Mouse (Mus musculus) MEL-GATA-1-ER (cell line): Measurements from ENCODE around the gene Mcoln1.

Experiments
- DNase-seq: peaks from one replicate; pipeline ENCODE4 v3.0.0-alpha.2; 2012; ENCODE audit warnings: low read depth; ENCODE audit errors: extremely low read depth

Mcoln1 gene

DNA sequence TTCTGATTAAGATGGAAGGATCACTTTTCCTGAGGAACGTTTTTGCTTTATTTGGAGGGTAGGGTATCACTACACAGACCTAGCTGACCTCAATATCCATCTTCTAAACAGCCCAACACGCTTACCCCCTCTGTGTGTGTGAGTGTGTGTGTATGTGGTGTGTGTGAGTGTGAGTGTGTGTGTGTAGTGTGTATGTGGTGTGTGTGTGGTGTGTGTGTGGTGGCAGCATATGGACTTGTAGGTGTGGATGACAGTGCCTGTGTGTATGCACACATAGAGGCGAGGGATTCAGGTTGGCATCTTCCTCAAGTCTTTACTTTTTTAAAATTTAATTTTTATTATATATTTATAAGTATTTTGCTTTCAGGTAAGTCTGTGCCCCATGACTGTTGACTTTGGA lies 1.7 kb upstream of the Mcoln1 start:
- no peak for DNase-seq

GRCm38 (mm10) chr8:3499751-3500150 lies 506 bp upstream of the Mcoln1 start:
- DNase-seq: no peak

GRCm38 (mm10) chr8:3502217-3502616 lies 2.0 kb downstream of the Mcoln1 start:
- no peak for DNase-seq

GRCm38 (mm10) chr8:3507979-3508754 lies 7.9 kb downstream of the Mcoln1 start:
- no peak for DNase-seq

GRCm38 (mm10) chr8:3514681-3515247 lies 14.5 kb downstream of the Mcoln1 start:
- DNase-seq: no peak

- peak; percentile 62 for DNase-seq
These were observed 15.0 kb downstream of the Mcoln1 start, which contains the start of gene Pnpla6 for GRCm38 (mm10) chr8:3515260-3515671. Gene Pnpla6 (plus strand): TSS chr8:3515384.

DNA sequence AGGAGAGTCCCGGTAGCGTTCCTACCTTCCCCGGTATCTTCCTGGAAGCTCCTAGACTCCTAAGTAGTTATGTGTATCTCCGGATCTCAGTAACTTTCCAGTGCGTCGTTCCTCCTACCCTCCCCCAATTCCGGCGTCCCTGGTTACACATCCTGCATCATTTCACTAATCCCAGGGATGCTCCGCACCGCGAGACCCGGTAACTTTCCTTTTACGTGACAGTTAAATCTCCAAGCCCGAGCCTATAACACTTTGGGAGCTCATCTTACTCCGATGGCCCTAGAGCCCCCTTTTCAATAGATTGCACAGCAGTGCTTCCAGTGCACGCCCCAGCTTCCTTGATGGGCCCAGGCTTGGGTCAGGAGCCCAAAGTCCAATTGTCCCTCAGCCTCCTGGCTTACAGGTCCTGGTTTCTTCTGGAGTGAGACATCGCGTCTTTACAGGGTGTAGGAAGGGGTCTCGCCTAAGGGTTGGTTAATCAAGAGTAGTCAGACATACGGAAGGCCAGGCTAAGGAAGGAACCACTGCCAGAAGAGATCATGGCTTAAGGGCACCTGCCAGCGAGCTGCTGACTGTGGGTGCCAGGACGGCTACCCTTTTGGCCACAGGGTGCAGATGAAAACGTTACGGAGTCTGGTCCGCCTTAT lies 15.6 kb downstream of the Mcoln1 start:
- DNase-seq: peak; percentile 39

DNA sequence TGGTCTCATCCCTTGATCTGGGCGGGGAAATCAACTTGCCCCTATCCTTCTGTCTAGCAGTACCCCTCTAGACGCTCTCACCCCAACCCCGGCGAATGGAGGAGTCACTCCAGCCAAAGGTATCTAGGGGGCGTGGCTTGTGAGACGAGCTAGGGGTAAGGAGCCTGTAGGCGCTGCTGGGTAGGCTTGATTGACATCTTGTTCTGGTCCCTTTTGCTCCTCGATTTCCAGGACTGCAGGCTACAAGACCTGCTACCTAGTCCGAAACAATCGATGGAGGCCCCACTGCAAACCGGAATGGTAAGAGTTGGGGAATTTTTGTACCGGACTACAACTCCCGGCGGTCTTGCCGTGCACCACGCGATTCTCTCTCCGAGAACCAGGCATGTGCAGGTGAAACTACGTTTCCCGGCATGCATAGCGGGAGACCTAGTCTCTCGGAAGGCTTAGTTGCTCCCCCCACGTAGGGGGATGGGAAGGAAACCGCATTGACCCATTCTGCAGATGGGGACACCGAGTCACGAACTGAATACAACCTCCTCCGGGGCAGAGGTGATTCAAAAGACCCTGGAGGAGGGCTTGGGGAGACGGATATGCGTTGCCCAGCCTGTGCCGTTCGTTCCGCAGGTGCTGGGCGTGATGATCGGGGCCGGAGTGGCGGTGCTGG lies 16.3 kb downstream of the Mcoln1 start:
- peak; percentile 83 for DNase-seq

DNA sequence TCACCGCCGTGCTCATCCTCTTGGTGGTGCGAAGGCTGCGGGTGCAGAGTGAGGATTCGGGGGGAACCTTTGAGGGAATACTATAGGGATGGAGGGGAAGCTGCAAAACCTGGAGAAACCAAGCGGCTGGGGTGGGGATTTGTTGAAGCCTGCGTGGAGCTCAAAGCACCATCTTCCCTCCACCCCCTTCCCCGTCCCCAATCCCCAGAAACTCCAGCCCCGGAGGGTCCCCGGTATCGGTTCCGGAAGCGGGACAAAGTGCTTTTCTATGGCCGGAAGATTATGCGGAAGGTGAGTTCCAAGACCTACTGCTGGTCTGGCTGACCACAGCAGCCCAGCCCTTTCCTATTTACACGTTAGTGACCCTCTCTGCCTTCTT lies 16.8 kb downstream of the Mcoln1 start:
- DNase-seq: no peak

GRCm38 (mm10) chr8:3522007-3522697 lies 21.9 kb downstream of the Mcoln1 start:
- DNase-seq: no peak

DNA sequence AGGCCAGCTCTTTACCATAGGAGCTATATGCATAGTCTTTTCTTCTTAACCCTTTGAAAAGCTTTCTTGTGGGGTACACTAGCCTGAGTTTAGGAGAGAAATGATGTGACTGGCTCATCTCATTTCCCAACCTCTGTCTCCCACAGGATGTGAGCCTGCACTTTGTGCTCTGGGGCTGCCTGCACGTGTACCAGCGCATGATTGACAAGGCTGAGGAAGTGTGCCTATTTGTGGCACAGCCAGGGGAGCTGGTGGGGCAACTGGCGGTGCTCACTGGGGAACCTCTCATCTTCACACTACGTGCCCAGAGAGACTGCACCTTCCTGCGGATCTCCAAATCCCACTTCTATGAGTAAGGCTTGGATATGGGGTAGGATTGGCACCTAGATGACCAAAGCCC lies 30.6 kb downstream of the Mcoln1 start:
- DNase-seq: no peak

DNA sequence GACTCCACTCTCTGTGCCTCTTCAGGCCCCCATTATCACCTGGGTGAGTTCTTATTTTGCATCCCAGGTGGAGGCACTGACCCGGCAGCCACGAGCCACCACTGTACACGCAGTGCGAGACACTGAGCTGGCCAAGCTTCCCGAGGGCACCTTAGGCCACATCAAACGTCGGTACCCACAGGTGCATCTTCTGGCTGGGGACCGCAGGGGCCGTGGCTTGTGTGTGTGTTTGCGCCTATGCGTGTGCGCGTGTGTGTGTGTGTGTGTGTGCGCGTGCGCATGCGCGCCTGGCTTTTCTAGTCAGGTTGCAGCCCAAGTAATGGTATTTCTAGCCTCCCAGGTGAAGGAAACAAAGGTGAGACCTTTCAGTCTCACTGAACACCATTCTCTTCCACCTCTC lies 31.7 kb downstream of the Mcoln1 start:
- DNase-seq: no peak

GRCm38 (mm10) chr8:3536053-3536841 lies 36.0 kb downstream of the Mcoln1 start:
- peak; percentile 54 for DNase-seq

- DNase-seq: no peak
These were observed 36.7 kb downstream of the Mcoln1 start for GRCm38 (mm10) chr8:3536940-3537339.

- no peak for DNase-seq
These were observed 37.4 kb downstream of the Mcoln1 start for GRCm38 (mm10) chr8:3537666-3538065.

GRCm38 (mm10) chr8:3539146-3539545 lies 38.9 kb downstream of the Mcoln1 start:
- DNase-seq: no peak

- DNase-seq: no peak
These were observed 39.8 kb downstream of the Mcoln1 start for GRCm38 (mm10) chr8:3540076-3540475.

GRCm38 (mm10) chr8:3546511-3546910 lies 46.3 kb downstream of the Mcoln1 start:
- no peak for DNase-seq

DNA sequence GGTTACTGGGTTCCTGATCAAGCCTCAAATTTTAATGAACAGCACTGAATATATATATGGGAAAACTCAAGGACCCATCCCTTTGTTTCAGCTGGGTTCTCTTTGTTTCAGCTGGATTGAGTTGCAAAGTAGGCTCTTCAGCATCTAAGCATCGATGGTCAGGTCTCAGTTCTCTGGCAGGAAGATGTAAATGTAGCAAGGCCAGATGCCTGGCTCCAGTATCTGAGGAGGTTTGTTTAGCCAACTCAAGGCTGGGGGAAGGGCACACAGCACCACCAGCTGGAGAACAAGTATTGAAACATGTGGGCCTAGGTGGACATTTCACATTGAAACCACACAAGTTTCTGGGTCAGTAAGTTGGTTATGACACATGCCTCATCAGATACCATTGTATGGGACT lies 52.0 kb downstream of the Mcoln1 start:
- no peak for DNase-seq

GRCm38 (mm10) chr8:3556114-3556513 lies 55.9 kb downstream of the Mcoln1 start:
- no peak for DNase-seq
